Mouse (Mus musculus) kidney, postnatal 25 days (tissue): ENCODE measurements around the gene Nsun7.
"Not testable (repeated sequence)": the region's sequence is repeated elsewhere in the genome, so short reads cannot be mapped to it uniquely, and the experiment has no call there.

Source experiments
- DNase-seq, 2 experiments: peaks; one replicate each; pipeline ENCODE4 v3.0.0; 2021; ENCODE audit warnings: mixed read lengths in 2 of 2

The Nsun7 gene

GRCm38 (mm10) chr5:66259756-66260448 is at the start of gene Nsun7:
Nsun7 (plus strand) TSS chr5:66259897.
- DNase-seq: peak; percentile 89 to 93

- DNase-seq: no peak
Measured at GRCm38 (mm10) chr5:66214395-66214935, 45.2 kb upstream of the Nsun7 start.

DNA sequence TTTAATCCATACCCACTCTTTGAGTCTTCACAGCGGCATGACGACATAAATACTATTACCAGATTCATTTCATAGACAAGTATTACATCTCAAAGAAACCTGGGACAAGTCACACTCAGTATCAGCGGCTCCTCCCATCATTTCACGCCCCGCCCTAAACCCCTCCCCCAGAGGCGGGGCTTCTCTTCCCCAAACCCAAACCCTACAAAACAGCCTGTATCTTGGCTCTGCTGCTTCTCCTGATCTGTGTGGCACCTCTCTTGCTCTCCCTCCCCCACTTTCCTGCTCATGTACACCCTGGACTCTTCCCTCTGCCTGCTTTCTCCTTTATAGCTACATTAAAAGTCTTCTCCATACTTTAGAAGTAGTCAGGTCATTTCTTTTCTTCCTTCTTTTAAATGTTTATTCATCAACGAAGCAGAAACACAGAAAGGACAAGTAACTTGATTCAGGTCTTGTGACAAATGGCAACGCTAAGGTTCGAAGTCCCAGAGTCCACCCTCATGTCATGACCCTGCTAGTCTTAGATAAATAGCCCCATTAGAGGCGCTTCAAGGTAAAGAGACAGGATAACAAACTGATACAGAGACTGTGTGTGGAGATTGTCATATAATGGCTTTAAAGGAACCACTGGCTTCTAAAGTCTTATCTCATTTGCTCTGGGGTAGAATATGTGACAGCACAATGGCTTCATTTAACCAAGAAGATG is 44.0 kb upstream of the Nsun7 start:
- DNase-seq: no peak

GRCm38 (mm10) chr5:66219692-66220091 is 40.0 kb upstream of the Nsun7 start:
- DNase-seq: no peak

GRCm38 (mm10) chr5:66220620-66221019 is 39.1 kb upstream of the Nsun7 start:
- DNase-seq: no peak

DNA sequence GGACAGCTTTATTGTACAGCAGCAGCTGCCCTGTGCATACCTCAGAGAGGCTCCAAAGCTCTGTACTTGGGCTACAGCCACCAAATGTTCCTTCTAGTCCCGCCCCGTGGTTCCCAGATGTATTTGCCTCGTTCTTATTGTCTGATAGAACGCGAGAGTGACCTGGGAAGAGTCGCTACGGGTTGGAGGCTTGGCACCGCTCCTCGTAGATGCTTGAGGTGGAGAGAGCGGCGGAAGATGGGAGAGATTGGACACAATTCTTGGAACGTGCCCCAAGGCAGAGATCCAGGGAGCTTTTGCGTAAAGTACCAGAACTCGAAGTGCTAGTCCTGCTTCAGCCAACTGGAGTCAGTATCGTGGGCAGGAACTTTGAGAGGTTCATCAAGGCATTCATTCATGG is 36.8 kb upstream of the Nsun7 start:
- DNase-seq: no peak

DNA sequence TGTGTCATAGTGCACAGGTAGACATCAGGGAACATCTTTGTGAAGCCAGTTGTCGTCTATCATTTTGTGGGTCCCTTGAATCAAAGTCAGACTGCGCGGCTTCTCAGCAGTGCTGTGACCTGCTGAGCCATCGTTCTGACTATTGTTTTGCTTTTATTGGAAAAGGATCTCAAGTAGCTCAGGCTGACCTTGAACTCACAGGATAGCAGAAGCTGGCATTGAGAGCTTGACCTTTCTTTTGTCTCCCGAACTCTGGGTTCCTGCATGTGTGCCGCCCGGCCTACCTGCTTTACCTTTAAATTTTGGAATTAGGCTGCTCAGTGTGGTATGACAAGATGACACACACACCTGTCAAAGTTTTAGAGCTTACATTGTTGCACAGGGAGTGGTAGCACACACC is 33.2 kb upstream of the Nsun7 start:
- DNase-seq: no peak

- DNase-seq: no peak
Measured at GRCm38 (mm10) chr5:66231660-66232269, 27.9 kb upstream of the Nsun7 start.

- no peak for DNase-seq
Measured at GRCm38 (mm10) chr5:66232456-66232855, 27.2 kb upstream of the Nsun7 start.

DNA sequence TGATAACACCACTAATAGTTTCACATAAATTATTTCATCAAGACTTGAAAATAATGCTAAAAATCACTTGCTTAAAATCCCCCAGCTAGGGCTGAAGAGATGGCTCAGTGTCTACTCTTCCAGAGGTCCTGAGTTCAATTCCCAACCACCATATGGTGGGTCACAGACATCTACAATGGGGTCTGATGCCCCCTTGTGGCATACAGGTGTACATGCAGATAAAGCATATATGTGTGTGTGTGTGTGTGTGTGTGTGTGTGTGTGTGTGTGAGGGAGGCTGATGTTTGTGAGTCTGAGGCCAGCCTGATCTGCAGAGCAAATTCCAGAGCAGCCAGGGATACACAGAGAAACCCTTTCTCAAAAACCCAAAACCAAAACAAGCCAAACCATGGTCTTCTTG is 17.8 kb upstream of the Nsun7 start:
- DNase-seq: peak; percentile 22 to 45

- DNase-seq: no peak
Measured at GRCm38 (mm10) chr5:66243467-66243866, 16.2 kb upstream of the Nsun7 start.

GRCm38 (mm10) chr5:66244043-66244660 is 15.5 kb upstream of the Nsun7 start:
- DNase-seq: no peak

DNA sequence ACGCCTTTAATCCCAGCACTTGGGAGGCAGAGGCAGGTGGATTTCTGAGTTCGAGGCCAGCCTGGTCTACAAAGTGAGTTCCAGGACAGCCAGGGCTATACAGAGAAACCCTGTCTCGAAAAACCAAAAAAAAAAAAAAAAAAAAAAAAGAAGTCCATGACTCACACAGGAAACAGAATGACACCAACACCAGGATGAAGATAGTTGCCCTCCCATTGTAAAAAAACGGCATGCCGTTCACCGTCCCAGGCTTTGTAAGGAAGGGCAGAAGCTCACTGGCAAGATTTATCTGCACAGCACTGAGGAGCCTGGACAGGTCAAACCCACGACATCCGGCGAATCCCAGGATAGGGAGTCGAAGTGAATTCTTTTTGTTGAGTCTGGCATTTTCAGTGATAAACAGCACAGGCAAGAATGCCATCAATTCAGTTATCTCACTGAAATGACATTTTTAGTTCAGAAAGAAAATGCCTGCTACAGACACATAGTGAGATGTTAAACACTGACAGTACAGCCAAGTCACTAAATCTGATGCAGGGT is 13.7 kb upstream of the Nsun7 start:
- DNase-seq: peak; percentile 24 to 54

GRCm38 (mm10) chr5:66253219-66253618 is 6.5 kb upstream of the Nsun7 start:
- no peak for DNase-seq

- no peak for DNase-seq
Measured at GRCm38 (mm10) chr5:66255044-66255443, 4.7 kb upstream of the Nsun7 start.

DNA sequence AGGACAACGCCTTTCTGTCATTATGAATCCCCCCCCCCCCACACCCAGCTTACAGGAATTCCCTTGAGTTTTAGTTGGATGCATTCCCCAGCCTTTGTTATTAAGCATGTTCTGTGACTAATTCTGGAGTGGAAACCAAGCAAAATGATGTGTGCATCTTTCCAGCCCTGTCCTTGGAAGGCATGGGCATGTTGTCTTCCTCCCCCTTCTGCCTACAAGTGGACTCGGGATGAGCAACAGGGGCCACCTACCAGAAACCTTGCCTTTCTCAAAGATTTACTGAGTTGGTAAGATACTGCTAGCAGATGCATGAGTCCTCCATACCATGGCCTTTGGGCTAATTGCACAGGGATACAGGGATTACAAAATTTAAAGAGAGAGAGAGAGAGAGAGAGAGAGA is 697 bp upstream of the Nsun7 start:
- DNase-seq: no peak

DNA sequence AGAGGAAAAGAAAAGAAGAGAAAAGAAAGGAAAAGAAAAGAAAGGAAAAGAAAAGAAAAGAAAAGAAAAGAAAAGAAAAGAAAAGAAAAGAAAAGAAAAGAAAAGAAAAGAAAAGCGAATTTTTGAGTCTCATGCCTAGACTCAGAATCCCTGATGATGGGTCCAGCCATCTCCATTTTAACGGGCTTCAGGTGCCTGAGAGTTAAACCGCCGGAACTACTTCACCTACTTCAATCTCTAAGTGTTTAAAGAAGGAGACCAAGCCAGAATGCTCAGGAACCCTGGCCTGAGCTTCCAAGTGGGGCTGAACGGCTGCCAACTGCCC is 304 bp upstream of the Nsun7 start:
- DNase-seq: not testable (repeated sequence)

GRCm38 (mm10) chr5:66262475-66262874 is 2.8 kb downstream of the Nsun7 start:
- DNase-seq: no peak

DNA sequence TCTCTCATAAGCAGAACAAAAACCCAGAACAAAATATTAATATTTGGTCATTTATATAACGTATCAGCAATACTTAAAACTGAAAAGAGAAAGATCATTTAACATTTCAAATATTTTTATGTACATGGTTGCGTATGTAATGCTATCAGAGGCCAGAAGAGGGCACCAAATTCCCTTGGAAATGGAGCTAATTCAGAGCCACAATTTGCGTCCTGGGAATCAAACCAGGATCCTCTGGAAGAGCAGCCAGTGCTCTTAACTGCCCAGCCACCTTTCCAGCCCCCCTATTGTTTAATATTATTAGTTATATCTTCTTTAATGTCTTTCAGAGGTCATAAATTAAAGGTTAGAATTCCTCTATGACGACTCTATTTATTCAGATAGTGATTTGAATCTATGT is 3.7 kb downstream of the Nsun7 start:
- peak in 1 of 2 experiments; percentile 75 for DNase-seq

- DNase-seq: peak in 1 of 2 experiments; percentile 39
Measured at GRCm38 (mm10) chr5:66269616-66270015, 9.9 kb downstream of the Nsun7 start.

DNA sequence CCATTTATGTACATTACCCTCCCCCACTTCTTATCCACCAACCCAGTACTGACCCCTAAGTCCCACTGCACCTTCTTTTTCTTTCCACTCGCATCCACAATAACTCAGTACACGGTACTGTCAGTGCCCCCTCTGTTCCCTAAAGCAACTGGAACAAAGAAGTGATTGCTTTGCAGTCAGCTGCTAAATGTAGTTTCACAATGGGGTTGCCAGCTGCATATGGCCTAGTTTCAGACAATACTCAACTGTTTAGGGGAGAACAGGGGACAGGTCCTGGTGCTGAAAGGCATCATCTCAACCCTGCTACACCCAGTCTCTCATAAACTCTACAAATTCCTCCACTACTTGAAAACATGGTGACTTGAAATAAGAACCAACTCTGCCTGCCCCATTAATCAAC is 11.4 kb downstream of the Nsun7 start:
- no peak for DNase-seq

- DNase-seq: no peak
Measured at GRCm38 (mm10) chr5:66274417-66274816, 14.7 kb downstream of the Nsun7 start.

- no peak for DNase-seq
Measured at GRCm38 (mm10) chr5:66279650-66280049, 20.0 kb downstream of the Nsun7 start.
